Mouse (Mus musculus) hindbrain, postnatal 0 days (tissue): Measurements from ENCODE around the gene Paqr8. TPM values are rescaled to one million over a fixed set of nuclear protein-coding genes. Genes with fewer than 3 reads are reported as not detected.

Experiments used
- ATAC-seq: fragments of 200-750 bp; cut with Nextera tagmentation; 2 replicates; pipeline ENCODE4 v1.8.0; 2017; ENCODE audit warnings: mild to moderate bottlenecking, moderate TSS enrichment, moderate library complexity
- DNase-seq: peaks from one replicate; pipeline ENCODE4 v3.0.0-alpha.2; 2015; ENCODE audit warnings: low spot score
- H3K27ac ChIP-seq: fragments of 300-500 bp; sonication (generic); 2 replicates; pipeline ENCODE4 v1.5.1; 2014; ENCODE audit warnings: mild to moderate bottlenecking
- H3K27me3 ChIP-seq: fragments of 300-500 bp; sonication (generic); 2 replicates; pipeline ENCODE4 v1.6.1; 2014; ENCODE audit warnings: low read length, mixed read lengths; ENCODE audit not compliant: insufficient read depth
- H3K36me3 ChIP-seq: fragments of 300-500 bp; sonication (generic); 2 replicates; pipeline ENCODE4 v1.6.1; 2014; ENCODE audit warnings: low read length, mixed read lengths; ENCODE audit not compliant: insufficient read depth
- H3K4me1 ChIP-seq: fragments of 300-500 bp; sonication (generic); 2 replicates; pipeline ENCODE4 v1.6.1; 2014; ENCODE audit warnings: antibody characterized with exemption, low read length, mixed read lengths; ENCODE audit not compliant: insufficient read depth
- H3K4me2 ChIP-seq: fragments of 300-500 bp; sonication (generic); 2 replicates; pipeline ENCODE4 v1.6.1; 2014; ENCODE audit warnings: low read depth, mild to moderate bottlenecking, low read length, moderate library complexity, mixed read lengths
- H3K4me3 ChIP-seq: fragments of 300-500 bp; sonication (generic); 2 replicates; pipeline ENCODE4 v1.5.1; 2014; ENCODE audit warnings: low read length
- H3K9ac ChIP-seq: fragments of 300-500 bp; sonication (generic); replicated peaks from 2 replicates; pipeline ENCODE4 v1.6.1; 2014; ENCODE audit warnings: mild to moderate bottlenecking, low read length, moderate library complexity, mixed read lengths
- H3K9me3 ChIP-seq: fragments of 300-500 bp; sonication (generic); 2 replicates; pipeline ENCODE4 v1.6.1; 2016; ENCODE audit warnings: low read length, mixed read lengths
- CTCF ChIP-seq: IDR thresholded peaks from 2 replicates; pipeline ENCODE4 v1.5.1; 2016; ENCODE audit warnings: antibody characterized with exemption, control low read depth, low read depth
- WGBS: fragments of 180-500 bp; shearing (Covaris S2); extraction: QIAGEN DNeasy Blood & Tissue Kit; methylation state at CpG from one replicate; pipeline ENCODE4 v1.1.7; 2014; 5-methylcytosine and 5-hydroxymethylcytosine counted together
- polyA plus RNA-seq: library from polyadenylated mRNA; unstranded; fragments of >200 nt; fragmentation: Nextera tagmentation; extraction: Ambion mirVana; gene quantifications from 2 replicates; pipeline ENCODE4 v1.2.1, GENCODE M21; 2015
- total RNA-seq: library from RNA; depleted of rRNA; stranded (reverse); fragments of >200 nt; gene quantifications from 2 replicates; pipeline ENCODE4 v1.2.3, GENCODE M21; 2014

Gene Paqr8
- total and polyA plus RNA-seq, 2 experiments from 2014 or later = 47.8 to 212 TPM

DNA sequence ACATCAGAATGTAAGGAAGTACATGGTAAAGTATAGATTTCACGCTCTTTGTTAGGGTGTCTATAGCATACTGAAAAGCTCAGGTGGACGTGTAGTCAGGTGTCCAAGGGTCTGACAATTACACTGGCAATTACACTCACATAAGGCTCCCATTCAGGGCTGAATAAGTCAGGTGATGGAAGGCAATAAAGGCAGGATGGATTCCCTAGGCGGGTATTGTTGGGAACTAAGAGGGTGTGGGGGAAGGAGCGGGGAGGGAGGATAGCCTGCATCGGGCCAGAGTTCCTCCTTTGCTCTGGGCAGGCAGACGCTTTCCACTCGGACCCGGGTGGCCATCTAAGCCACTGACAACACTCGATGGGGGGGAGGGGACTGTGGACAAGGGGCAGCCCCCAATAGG is 22.4 kb upstream of the Paqr8 start:
- Histone ChIP-seq H3K36me3 (no peaks in the 10 kb centered on the region), H3K4me3 (no peak overlapping the region), H3K4me2 (no peak overlapping the region), H3K9me3 (no peaks in the 10 kb centered on the region), H3K27ac (peak overlapping the region; percentile 52; the same call in 1 of the 2 replicates), H3K27me3 (no peaks in the 10 kb centered on the region), H3K9ac (no peak overlapping the region), H3K4me1 (no peaks in the 10 kb centered on the region; the same call in 1 of the 2 replicates)
- TF ChIP-seq CTCF = no peak
- DNase-seq (no peak), ATAC-seq (peak; percentile 29)
- WGBS = 31% methylated on average over 9 of the region's 9 CpGs

DNA sequence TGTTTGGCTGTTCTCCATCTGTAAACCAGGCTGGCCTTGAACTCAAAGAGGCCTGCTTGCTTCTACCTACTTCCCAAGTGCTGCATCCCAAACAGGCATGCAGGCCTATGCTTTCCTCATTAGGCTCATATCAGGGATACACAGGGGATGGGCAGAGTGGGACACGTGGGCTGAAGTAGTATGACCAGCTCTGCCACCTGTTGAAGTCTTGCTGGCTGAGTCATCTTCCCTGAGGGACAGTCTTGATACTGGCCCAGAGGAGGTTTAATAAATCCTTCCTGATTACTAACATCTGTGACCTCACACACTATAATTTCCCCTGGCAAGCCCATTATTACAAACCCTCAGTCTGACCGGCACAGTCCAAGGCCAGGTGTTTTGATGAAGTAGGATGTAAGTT is 19.5 kb upstream of the Paqr8 start:
- no peaks in the 10 kb centered on the region for H3K27me3 ChIP-seq

GRCm38 (mm10) chr1:20872496-20872895 is 17.9 kb upstream of the Paqr8 start:
- no peaks in the 10 kb centered on the region for H3K9me3 ChIP-seq
- WGBS = 88% methylated on average over 5 of the region's 5 CpGs
- H3K9ac ChIP-seq = no peak overlapping the region
- no peaks in the 10 kb centered on the region for H3K36me3 ChIP-seq
- H3K27me3 ChIP-seq = no peaks in the 10 kb centered on the region
- no peak overlapping the region for H3K27ac ChIP-seq
- DNase-seq (no peak), ATAC-seq (no peak)
- no peaks in the 10 kb centered on the region; the same call in 1 of the 2 replicates for H3K4me1 ChIP-seq
- no peak overlapping the region for H3K4me3 ChIP-seq
- H3K4me2 ChIP-seq = no peak overlapping the region
- no peak for TF ChIP-seq CTCF

More for the DNA sequence above, 19.5 kb upstream of the Paqr8 start:
- H3K9ac ChIP-seq = no peak overlapping the region
- DNase-seq = no peak
- H3K4me1 ChIP-seq = no peaks in the 10 kb centered on the region; the same call in 1 of the 2 replicates
- H3K9me3 ChIP-seq = no peaks in the 10 kb centered on the region
- TF ChIP-seq CTCF = no peak
- no peak for ATAC-seq
- H3K4me2 ChIP-seq = no peak overlapping the region
- H3K27ac ChIP-seq = no peak overlapping the region
- 89% methylated on average over 2 of the region's 2 CpGs for WGBS
- no peaks in the 10 kb centered on the region for H3K36me3 ChIP-seq
- H3K4me3 ChIP-seq = no peak overlapping the region

DNA sequence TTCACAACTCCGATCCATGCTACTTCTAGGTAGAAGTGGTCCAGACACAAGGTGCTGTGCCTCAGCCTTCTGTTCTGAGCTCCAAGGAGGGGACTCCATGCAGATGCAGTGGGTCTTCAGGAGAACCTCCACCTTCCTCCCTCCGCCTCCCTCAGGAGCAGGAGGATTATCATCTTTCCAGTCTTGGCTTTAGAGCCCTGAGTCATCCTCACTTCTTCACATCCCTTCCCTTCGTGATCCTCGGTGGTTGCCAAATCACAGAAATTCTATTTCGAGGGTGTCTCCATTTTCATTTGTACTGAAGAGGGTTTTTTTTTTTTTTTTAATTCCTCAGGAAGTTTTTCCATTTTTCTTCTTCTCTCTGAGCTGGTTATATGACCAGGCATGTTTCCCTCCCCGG is 16.3 kb upstream of the Paqr8 start:
- 93% methylated on average over 6 of the region's 6 CpGs for WGBS
- ATAC-seq = no peak
- DNase-seq = no peak
- Histone ChIP-seq H3K36me3 (no peaks in the 10 kb centered on the region), H3K9me3 (no peaks in the 10 kb centered on the region), H3K4me1 (no peaks in the 10 kb centered on the region), H3K9ac (no peak overlapping the region), H3K27ac (no peak overlapping the region), H3K4me2 (no peak overlapping the region), H3K27me3 (no peaks in the 10 kb centered on the region), H3K4me3 (no peak overlapping the region)
- no peak for TF ChIP-seq CTCF

DNA sequence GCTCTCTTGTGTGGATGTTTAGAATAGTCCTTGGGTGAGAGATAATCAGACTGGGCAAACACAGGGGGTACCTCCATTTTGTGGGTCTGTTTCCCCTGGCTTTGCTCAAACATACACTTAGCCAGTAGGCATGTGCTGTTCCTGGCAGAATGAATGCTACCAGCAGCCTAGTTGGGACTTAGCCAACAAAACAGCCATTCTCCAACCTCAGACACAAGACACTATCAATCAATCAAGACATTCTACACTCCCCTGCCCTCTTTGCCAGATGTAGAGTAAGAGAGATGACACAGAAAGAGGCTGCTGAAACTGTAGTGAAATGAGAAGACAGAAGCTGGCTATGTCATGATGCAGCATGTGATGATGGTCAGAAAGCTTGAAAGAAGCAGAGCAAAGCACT is 13.1 kb upstream of the Paqr8 start:
- DNase-seq (no peak), ATAC-seq (0 out of 2 replicates have a peak, but pooled peaks have one; percentile 47)
- TF ChIP-seq CTCF = no peak
- H3K9me3 ChIP-seq = no peaks in the 10 kb centered on the region
- no peak overlapping the region for H3K4me3 ChIP-seq
- no peak overlapping the region for H3K4me2 ChIP-seq
- no peaks in the 10 kb centered on the region for H3K4me1 ChIP-seq
- H3K36me3 ChIP-seq = no peaks in the 10 kb centered on the region
- no peak overlapping the region for H3K27ac ChIP-seq
- no peak overlapping the region for H3K9ac ChIP-seq
- no peaks in the 10 kb centered on the region for H3K27me3 ChIP-seq

GRCm38 (mm10) chr1:20879361-20879760 is 11.0 kb upstream of the Paqr8 start:
- no peaks in the 10 kb centered on the region for H3K4me1 ChIP-seq
- H3K9ac ChIP-seq = no peak overlapping the region
- no peak overlapping the region for H3K27ac ChIP-seq
- 92% methylated on average over 4 of the region's 4 CpGs for WGBS
- no peak overlapping the region for H3K4me2 ChIP-seq
- DNase-seq (no peak), ATAC-seq (no peak)
- H3K27me3 ChIP-seq = no peaks in the 10 kb centered on the region
- no peak for TF ChIP-seq CTCF
- no peak overlapping the region for H3K4me3 ChIP-seq
- H3K36me3 ChIP-seq = no peaks in the 10 kb centered on the region
- H3K9me3 ChIP-seq = no peaks in the 10 kb centered on the region

DNA sequence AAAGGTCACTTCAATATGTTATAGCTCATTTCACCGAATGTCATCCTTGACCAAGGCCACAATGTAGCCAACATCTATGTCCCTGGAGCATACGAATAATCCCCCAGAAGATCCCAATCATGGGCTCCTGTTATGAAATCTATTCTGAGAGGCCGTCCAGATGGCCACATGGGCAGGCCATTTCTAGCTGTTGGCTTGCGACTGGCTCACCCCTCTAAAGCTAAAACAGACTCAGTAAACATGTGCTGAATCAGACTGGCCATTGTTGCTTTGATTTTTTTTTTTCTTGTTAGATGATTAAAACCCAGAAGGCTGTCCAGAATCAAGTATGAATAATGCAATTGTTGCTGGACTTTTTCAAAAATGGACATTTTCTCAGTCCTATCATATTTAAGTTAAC is 7.3 kb upstream of the Paqr8 start:
- Histone ChIP-seq H3K27ac (no peak overlapping the region), H3K9ac (no peak overlapping the region), H3K4me3 (no peak overlapping the region), H3K4me2 (no peak overlapping the region), H3K36me3 (no peaks in the 10 kb centered on the region), H3K4me1 (no peaks in the 10 kb centered on the region), H3K9me3 (no peaks in the 10 kb centered on the region), H3K27me3 (no peaks in the 10 kb centered on the region)
- 89% methylated on average over 4 of the region's 4 CpGs for WGBS
- DNase-seq (no peak), ATAC-seq (no peak)
- TF ChIP-seq CTCF = no peak
